Mouse (Mus musculus) liver, adult 2 months (tissue): Measurements from ENCODE around the gene Rerg.

Experiments used
- CTCF ChIP-seq: fragments of 200-500 bp; IDR thresholded peaks from 2 replicates; pipeline ENCODE4 v1.5.1; 2011; ENCODE audit warnings: low read depth, low read length, control low read depth
- POLR2A ChIP-seq: fragments of 200-500 bp; IDR thresholded peaks from 2 replicates; pipeline ENCODE4 v1.6.1; 2011; ENCODE audit warnings: low read length, control low read depth; ENCODE audit not compliant: insufficient read depth; ENCODE audit errors: extremely low read depth

DNA sequence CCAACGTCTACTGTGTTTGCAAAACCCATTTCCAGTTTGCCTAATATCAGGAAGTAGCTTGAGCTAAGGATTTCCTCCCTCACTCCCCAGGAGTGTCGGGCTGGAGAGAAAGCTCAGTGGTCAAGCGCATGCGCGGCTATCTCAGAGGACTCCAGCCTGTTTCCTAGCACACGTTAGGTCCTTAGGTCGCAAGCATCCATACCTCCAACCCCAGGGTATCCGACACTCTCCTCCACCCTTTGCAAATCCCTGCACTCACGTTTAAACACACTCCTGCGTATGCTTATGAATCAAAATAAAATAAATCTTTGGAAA, 25.8 kb downstream of the Rerg start:
- TF ChIP-seq CTCF (no peak), POLR2A (no peak)
